Mouse (Mus musculus): ENCODE data around the gene Stfa1.
"Not testable (repeated sequence)": the region's sequence is repeated elsewhere in the genome, so short reads cannot be mapped to it uniquely, and the experiment has no call there.

Stfa1 gene

DNA sequence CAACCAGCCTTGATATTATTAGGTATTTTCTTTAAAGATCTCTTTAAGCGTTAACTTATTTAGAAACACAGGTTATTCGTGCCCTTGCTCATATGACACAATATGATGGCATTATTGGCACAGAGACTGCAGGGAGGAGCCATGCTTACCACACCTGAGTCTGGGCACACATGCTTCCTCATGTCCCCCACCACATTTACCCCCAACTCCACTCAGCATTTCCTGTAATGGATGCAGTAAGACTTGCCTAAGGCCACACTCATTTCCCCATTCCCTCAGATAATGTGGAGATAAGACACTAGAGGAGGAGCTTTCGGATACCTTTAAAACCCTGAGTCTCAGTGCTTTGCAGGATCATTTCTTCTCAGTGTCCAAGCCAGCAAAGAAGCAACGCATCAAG, at the start of gene Stfa1:
Stfa1 (plus strand) TSS at position 156 of the 400 bp plus-strand sequence.
- not testable (repeated sequence) for DNase-seq

DNA sequence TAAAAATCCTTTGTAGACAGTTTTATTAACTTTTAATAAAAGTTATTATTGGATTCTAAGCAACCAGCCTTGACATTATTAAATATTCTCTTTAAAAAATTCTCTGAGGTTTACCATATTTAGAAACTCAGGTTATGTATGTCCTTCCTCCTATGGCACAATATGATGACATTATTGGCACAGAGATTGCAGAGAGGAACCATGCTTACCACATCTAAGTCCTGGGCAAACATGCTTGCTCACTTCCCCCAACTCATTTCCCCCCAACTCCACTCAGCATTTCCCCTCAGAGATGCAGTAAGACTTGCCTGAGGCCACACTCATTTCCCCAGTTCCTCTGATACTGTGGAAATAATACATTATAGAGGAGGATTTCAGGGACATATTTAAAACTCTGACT, 16.2 kb upstream of the Stfa1 start:
- DNase-seq, result not testable (repeated sequence)

DNA sequence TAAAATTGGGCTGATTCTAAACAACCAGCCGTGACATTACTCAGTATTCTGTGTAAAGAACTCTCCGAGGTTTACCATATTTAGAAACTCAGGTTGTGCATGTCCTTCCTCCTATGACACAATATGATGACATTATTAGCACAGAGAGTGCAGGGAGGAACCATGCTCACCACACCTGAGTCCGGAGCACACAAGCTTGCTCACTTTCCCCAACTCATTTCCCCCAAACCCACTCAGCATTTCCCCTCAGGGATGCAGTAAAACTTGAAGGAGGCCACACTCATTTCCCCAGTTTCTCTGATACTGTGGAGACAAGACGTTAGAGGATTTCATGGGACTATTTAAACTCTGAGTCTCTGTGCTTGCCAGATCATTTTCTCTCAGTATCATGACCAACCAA, 12.4 kb downstream of the Stfa1 start:
- DNase-seq, result no peak

DNA sequence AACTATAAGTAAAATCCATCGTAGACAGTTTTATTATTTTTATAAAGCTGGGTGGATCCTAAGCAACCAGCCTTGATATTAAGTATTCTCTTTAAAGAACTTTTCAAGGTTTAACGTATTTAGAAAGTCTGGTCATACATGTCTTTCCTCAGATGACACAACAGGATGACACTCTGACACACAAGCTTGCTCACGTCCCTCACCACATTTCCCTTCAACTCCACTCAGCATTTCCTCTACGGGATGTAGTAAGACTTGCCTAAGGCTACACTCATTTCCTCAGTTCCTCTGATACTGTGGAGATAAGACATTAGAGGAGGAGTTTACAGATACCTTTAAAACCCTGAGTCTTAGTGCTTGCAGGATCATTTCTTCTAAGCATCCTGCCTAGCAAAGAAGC, 30.9 kb downstream of the Stfa1 start:
- no peak for DNase-seq

DNA sequence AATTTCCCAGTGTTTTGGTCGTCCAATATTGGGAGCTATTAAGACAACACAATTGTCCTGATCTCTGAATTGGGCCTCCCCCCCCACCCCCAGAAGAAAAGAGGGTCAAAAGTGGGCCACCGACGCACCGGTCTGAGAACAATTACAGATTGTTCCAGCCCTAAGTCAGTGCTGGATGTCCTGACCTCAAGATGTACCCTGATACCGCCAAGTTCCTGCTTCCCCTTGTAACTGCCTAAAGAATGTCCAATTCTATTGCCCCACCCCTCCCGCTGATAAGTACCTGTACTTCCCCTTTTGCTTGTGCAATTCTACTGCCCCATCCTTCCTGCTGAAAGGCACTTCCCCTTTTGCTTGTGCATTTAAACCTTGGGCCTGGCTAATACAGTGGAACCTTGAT, 39.4 kb downstream of the Stfa1 start:
- DNase-seq, result not testable (repeated sequence)

DNA sequence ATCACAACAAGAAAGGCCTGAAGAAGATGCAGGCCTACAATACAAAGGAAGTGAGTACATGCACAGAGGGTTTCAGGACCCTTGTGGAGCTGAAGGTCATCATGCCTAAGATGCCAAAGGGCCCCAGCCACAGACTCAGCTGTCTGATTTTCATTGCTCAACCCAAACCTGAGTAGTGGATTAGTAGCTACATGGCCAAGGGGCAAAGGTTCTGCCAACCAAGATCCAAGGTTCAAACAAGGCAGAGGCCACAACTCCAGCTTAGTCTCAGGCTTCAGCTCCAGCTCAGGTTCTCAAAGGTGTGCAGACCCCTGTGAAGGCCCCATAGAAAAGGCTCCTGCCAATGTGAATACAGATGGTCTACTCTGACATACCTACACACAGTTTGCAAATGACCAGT, 42.5 kb downstream of the Stfa1 start:
- DNase-seq, result no peak

DNA sequence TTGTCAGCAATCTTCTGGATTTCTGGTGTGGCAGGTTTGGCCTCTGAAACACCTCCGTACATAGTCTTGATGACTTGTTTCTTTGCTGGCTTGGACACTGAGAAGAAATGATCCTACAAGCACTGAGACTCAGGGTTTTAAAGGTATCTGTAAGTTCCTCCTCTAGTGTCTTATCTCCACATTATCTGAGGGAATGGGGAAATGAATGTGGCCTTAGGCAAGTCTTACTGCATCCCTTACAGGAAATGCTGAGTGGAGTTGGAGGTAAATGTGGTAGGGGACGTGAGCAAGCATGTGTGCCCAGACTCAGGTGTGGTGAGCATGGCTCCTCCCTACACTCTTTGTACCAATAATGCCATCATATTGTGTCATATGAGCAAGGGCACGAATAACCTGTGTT, 57.5 kb downstream of the Stfa1 start, which contains the start of gene BC117090:
BC117090 (minus strand) TSS at position 101 of the 400 bp plus-strand sequence.
- no peak for DNase-seq
